8 mouse cellular contexts compared by ENCODE assay signal in the genomic region with DNA sequence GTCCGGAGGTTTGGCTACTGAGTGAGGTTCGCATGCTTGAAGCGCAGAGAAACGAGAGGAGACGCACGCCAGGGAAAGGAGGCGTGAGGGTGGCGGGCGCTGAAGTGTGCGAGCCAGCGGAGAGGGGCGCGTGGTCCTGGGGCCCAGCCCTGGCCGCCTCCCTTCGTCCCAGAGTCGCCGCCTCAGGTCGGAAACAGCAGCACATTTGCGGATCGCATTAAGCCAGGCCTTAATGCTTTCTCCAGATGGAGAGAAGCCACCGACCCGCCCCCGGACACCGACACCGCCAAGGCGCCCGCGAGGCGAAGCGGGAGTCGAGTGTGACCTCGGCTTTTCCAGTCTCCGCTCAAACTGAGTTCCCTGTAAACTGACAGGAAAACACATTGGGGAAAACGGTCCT. TPM values are rescaled to one million over a fixed set of nuclear protein-coding genes. Genes with fewer than 3 reads are reported as not detected.
DNase-seq lines count a peak whose midpoint lies in the region; ATAC-seq and TF ChIP-seq lines count a peak whose summit lies in the region.

No protein-coding gene starts in this region.

- peaks cover 4% of the 10 kb centered on the region for H3K4me1 ChIP-seq in intestine, embryonic 16.5 days (ENCODE audit: control insufficient read depth, insufficient read depth, low read length)
- H3K4me1 ChIP-seq in midbrain, postnatal 0 days (ENCODE audit: insufficient read depth, low read length), result no peaks in the 10 kb centered on the region

- DNase-seq in left cerebral cortex, adult 2 months (ENCODE audit: extremely low spot score in 1 of 2, low spot score in 2 of 2), result peak in 1 of 2 experiments; percentile 18
- DNase-seq in left cerebral cortex, adult 11 months (ENCODE audit: low spot score), result no peak
- peak; percentile 66 for DNase-seq in embryo, embryonic 10.5 days (ENCODE audit: low spot score)
- peak; percentile 98 for DNase-seq in heart, adult 11 months
- DNase-seq in midbrain, postnatal 0 days (ENCODE audit: low spot score), result no peak
- no peak for DNase-seq in spleen, postnatal 4 days (ENCODE audit: low spot score in 2 of 2)

- H3K36me3 ChIP-seq in intestine, embryonic 16.5 days (ENCODE audit: control insufficient read depth, insufficient read depth, low read length), result no peaks in the 10 kb centered on the region
- H3K36me3 ChIP-seq in midbrain, postnatal 0 days (ENCODE audit: insufficient read depth, low read length), result no peaks in the 10 kb centered on the region

- peaks cover 32% of the 10 kb centered on the region for H3K27me3 ChIP-seq in intestine, embryonic 16.5 days (replicated peaks; ENCODE audit: control insufficient read depth, insufficient read depth, low read length)
- H3K27me3 ChIP-seq in midbrain, postnatal 0 days (ENCODE audit: insufficient read depth, low read length), result peaks cover 27% of the 10 kb centered on the region

- peak overlapping the region; percentile 83 for H3K4me2 ChIP-seq in intestine, embryonic 16.5 days (ENCODE audit: low read depth, low read length)
- H3K4me2 ChIP-seq in midbrain, postnatal 0 days (ENCODE audit: low read depth, low read length, poor library complexity, severe bottlenecking), result peak overlapping the region; percentile 74

- H3K9ac ChIP-seq in intestine, embryonic 16.5 days (ENCODE audit: low read depth, low read length), result no peak overlapping the region
- H3K9ac ChIP-seq in midbrain, postnatal 0 days (replicated peaks; ENCODE audit: low read length, poor library complexity, severe bottlenecking), result peak overlapping the region; percentile 39; the same call in 1 of the 2 replicates

- H3K9me3 ChIP-seq in intestine, embryonic 16.5 days (ENCODE audit: control insufficient read depth, low read length), result no peaks in the 10 kb centered on the region
- no peaks in the 10 kb centered on the region for H3K9me3 ChIP-seq in midbrain, postnatal 0 days (ENCODE audit: low read length)

- WGBS in intestine, embryonic 16.5 days, result under 1% methylated on average over 34 of the region's 34 CpGs
- WGBS in midbrain, postnatal 0 days, result under 1% methylated on average over 34 of the region's 34 CpGs

- no peak overlapping the region for H3K27ac ChIP-seq in left cerebral cortex, adult 2 months
- no peak overlapping the region for H3K27ac ChIP-seq in intestine, embryonic 16.5 days (ENCODE audit: low read length)
- no peak overlapping the region for H3K27ac ChIP-seq in midbrain, postnatal 0 days (ENCODE audit: low read depth, low read length)

- ATAC-seq in intestine, embryonic 16.5 days, result 0 out of 2 replicates have a peak, but pooled peaks have one; percentile 36
- ATAC-seq in midbrain, postnatal 0 days (ENCODE audit: low FRiP score), result peak; percentile 69
- ATAC-seq in megakaryocyte, adult 5-6 weeks (ENCODE audit: poor library complexity, severe bottlenecking), result no peak

- no peak; the same call in 1 of the 2 replicates for TF ChIP-seq CTCF in left cerebral cortex, adult 2 months (IDR thresholded peaks at IDR 0.05)
- TF ChIP-seq CTCF in midbrain, postnatal 0 days (IDR thresholded peaks at IDR 0.05), result no peak; the same call in 1 of the 2 replicates

- peak overlapping the region; percentile 33 for H3K4me3 ChIP-seq in left cerebral cortex, adult 2 months
- H3K4me3 ChIP-seq in intestine, embryonic 16.5 days (ENCODE audit: low read length), result peak overlapping the region; percentile 50
- peak overlapping the region; percentile 46 for H3K4me3 ChIP-seq in midbrain, postnatal 0 days (ENCODE audit: low read depth, low read length)

- intact Hi-C loops in left cerebral cortex, adult 2 months (cut with DNase I), result no loop called here

RNA-seq across cellular contexts. Expression of a gene that starts 0.6 kb away (rescaled TPM):
- total RNA-seq in left cerebral cortex, adult 2 months (2021), result 1 to 10 TPM in 1 of 2 experiments, under 1 TPM in 1; 0.97 to 2.0 TPM
- 0.61 and 0.68 TPM in 2 replicates for polyA plus RNA-seq in intestine, embryonic 16.5 days (2015; fragmentation: Nextera tagmentation; extraction: Ambion mirVana)
- 4.2 and 4.3 TPM in 2 replicates for total RNA-seq in midbrain, postnatal 0 days (2014; rRNA removed)
- polyA plus RNA-seq in midbrain, postnatal 0 days (2015; fragmentation: Nextera tagmentation; extraction: Ambion mirVana), result 0.91 and 1.2 TPM in 2 replicates
- total RNA-seq in megakaryocyte, adult 5-6 weeks (2015), result 0.11 and 0.18 TPM in 2 replicates
- total RNA-seq in megakaryocyte, adult 5-6 weeks (2017), result 0.15 and 0.16 TPM in 2 replicates

Comparison
In these comparisons a context has a peak if more than half of its experiments do, and no peak if none do; other contexts are left out.
1. DNase-seq: peak in embryo, embryonic 10.5 days (single experiment) and heart, adult 11 months (single experiment); none in left cerebral cortex, adult 11 months (single experiment), midbrain, postnatal 0 days (single experiment) and spleen, postnatal 4 days (0 of 2).
2. Peak in every context shown above with its lines, with median percentiles within 50 percentile points of each other: H3K4me3 ChIP-seq.